Mouse (Mus musculus): Measurements from ENCODE around the gene Mettl9.

DNA sequence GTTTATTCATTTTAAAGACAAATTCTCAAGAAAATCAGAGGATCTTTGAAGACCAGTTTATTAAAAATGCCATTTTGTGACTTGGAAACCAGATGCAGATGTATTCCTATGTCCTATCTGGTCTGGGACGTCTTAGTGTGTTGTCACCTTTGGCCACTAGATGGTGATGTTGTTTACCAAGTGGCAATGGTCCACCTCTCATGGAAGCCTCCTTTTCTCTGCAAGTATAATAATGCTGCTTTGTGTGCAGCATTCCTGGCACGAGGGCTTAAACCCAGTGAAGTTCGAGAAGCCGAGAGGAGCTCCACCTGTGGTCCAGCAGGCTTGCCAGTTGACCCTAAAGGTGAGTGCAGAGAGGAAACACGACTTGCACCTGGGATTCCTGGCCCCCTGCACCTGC is 43.6 kb downstream of the Mettl9 start:
- TF ChIP-seq CTCF (IDR thresholded peaks at IDR 0.05): peak; percentile 88
- no peak for TF ChIP-seq EP300 (IDR thresholded peaks at IDR 0.05)

Measured in lung, postnatal 0 days (tissue).